Mouse (Mus musculus) thymus, adult 2 months (tissue): ENCODE measurements around the gene Colq.

Experiments used
- CTCF ChIP-seq: fragments of 200-500 bp; IDR thresholded peaks from 2 replicates; pipeline ENCODE4 v1.5.1; 2012; ENCODE audit warnings: mild to moderate bottlenecking, control low read depth, low read length, moderate library complexity, borderline replicate concordance; ENCODE audit not compliant: control insufficient read depth, poor library complexity, insufficient read depth; ENCODE audit errors: extremely low read depth
- POLR2A ChIP-seq: fragments of 200-500 bp; IDR thresholded peaks from 2 replicates; pipeline ENCODE4 v1.6.1; 2012; ENCODE audit warnings: mild to moderate bottlenecking, low read length, control low read depth, moderate library complexity; ENCODE audit not compliant: control insufficient read depth, poor library complexity, insufficient read depth; ENCODE audit errors: extremely low read depth

DNA sequence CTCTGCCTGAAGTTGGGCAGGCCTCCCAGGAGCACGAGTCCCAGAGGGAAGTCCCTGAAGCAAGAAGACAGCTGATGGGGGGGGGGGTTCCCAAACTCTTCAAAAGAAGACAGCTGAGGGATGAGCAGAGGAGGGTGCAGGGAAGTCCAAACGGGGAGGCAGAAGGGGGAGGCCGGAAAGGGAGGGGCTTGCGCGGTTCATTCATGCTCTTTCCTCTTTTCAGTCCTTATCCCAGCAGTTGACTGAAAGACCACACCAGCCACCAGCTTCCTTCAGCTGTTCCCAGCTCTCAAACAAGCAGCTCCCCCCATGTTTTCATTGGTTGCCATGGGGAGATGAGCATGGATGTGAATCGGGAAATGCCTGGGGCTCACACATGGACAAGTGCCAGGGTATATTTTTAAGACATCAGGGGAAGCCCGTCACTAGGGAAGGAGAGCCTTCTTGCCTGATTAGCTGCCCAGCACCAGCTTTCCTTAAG is 22.0 kb downstream of the Colq start:
- TF ChIP-seq POLR2A (no peak), CTCF (no peak)
